In the genomic region with DNA sequence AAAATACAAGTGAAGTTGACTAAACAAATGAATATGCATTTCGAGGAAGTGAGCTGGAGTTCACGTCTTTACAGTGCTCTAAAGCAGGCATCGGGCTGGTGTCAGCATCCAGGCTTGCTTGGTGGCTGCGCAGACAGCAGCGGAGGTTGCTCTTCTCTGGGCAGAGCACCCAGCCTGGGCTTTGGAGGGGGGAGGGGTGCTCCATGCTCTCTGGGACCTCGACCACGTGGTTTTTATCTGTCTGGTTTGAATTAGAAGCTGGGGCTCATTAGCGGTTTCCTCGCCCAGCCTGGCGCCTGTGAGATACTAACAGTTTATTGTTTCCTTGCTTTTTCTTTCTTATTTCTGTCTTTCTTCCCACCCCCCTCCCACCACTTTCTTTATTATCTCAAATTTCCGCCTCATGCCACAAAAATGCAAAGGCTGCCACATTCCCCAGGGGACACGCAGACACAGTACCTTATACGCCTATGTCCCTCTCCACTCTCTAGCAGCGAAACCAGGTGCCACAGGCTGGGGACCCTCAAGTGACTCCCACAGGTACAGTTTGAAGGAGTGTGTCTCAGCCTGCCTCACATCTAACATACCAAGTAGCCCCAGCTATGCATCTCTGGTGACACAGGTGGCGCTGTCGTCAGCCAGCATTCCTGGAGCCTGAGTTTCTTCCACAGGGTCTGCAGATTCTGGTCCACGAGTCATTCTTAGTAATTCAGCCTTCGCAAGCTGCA, we compare ENCODE assay signal across 11 mouse cellular contexts. TPM values are rescaled to one million over a fixed set of nuclear protein-coding genes. Genes with fewer than 3 reads are reported as not detected.
DNase-seq lines count a peak whose midpoint lies in the region; ATAC-seq and TF ChIP-seq lines count a peak whose summit lies in the region.
"Had no signal": no experiment of that assay in that cellular context is flagged by ENCODE, and none has a peak within 500 bp of the region (broad histone marks: within the 10 kb centered on the region; RNA-seq: fewer than 3 reads in every experiment).

No protein-coding gene starts in this region.

- H3K36me3 ChIP-seq in intestine, postnatal 0 days (ENCODE audit: control insufficient read depth, insufficient read depth) = no peaks in the 10 kb centered on the region
- no peaks in the 10 kb centered on the region for H3K36me3 ChIP-seq in intestine, embryonic 16.5 days (ENCODE audit: control insufficient read depth, insufficient read depth, low read length)
- H3K36me3 ChIP-seq in limb, embryonic 13.5 days = no peaks in the 10 kb centered on the region
- H3K36me3 ChIP-seq: hindbrain, embryonic 15.5 days had no signal

- TF ChIP-seq CTCF in intestine, postnatal 0 days (IDR thresholded peaks at IDR 0.05; ENCODE audit: low read depth) = peak; percentile 48

- H3K27me3 ChIP-seq in intestine, postnatal 0 days (replicated peaks; ENCODE audit: control insufficient read depth, insufficient read depth, low read length) = no peaks in the 10 kb centered on the region
- no peaks in the 10 kb centered on the region for H3K27me3 ChIP-seq in intestine, embryonic 16.5 days (replicated peaks; ENCODE audit: control insufficient read depth, insufficient read depth, low read length)
- peaks cover 21% of the 10 kb centered on the region; the same call in 1 of the 2 replicates for H3K27me3 ChIP-seq in limb, embryonic 13.5 days
- H3K27me3 ChIP-seq: hindbrain, embryonic 15.5 days had no signal

- H3K4me1 ChIP-seq in intestine, postnatal 0 days (replicated peaks; ENCODE audit: control insufficient read depth, insufficient read depth, low read length) = no peaks in the 10 kb centered on the region
- H3K4me1 ChIP-seq in intestine, embryonic 16.5 days (ENCODE audit: control insufficient read depth, insufficient read depth, low read length) = 0 out of 2 replicates have a peak, but pooled peaks cover 4% of the 10 kb centered on the region
- H3K4me1 ChIP-seq in limb, embryonic 13.5 days = peaks cover 21% of the 10 kb centered on the region
- H3K4me1 ChIP-seq: hindbrain, embryonic 15.5 days had no signal

- no peaks in the 10 kb centered on the region for H3K9me3 ChIP-seq in intestine, postnatal 0 days (ENCODE audit: control insufficient read depth)
- H3K9me3 ChIP-seq in intestine, embryonic 16.5 days (ENCODE audit: control insufficient read depth, low read length) = no peaks in the 10 kb centered on the region
- no peaks in the 10 kb centered on the region for H3K9me3 ChIP-seq in limb, embryonic 13.5 days
- H3K9me3 ChIP-seq: hindbrain, embryonic 15.5 days had no signal

- DNase-seq in 3T3-L1 (ENCODE audit: low read depth, low spot score) = peak; percentile 79
- peak; percentile 59 for DNase-seq in brain, adult 2 months (ENCODE audit: low read depth, low spot score)
- no peak for DNase-seq in thymus, postnatal 14 days
- no peak for DNase-seq in B cell, adult 2 months
- no peak for DNase-seq in urinary bladder, postnatal 36 days (ENCODE audit: low spot score in 2 of 2)
- DNase-seq: midbrain, embryonic 14.5 days had no signal

- H3K27ac ChIP-seq in intestine, postnatal 0 days (ENCODE audit: low read depth, low read length) = no peak overlapping the region
- no peak overlapping the region for H3K27ac ChIP-seq in intestine, embryonic 16.5 days (ENCODE audit: low read length)
- H3K27ac ChIP-seq in limb, embryonic 13.5 days = peak overlapping the region; percentile 33; the same call in 1 of the 2 replicates
- H3K27ac ChIP-seq: hindbrain, embryonic 15.5 days had no signal

- H3K4me3 ChIP-seq in intestine, postnatal 0 days (ENCODE audit: low read depth, low read length) = no peak overlapping the region
- H3K4me3 ChIP-seq in intestine, embryonic 16.5 days (ENCODE audit: low read length) = no peak overlapping the region
- no peak overlapping the region for H3K4me3 ChIP-seq in limb, embryonic 13.5 days
- H3K4me3 ChIP-seq: hindbrain, embryonic 15.5 days had no signal

- H3K4me2 ChIP-seq in intestine, postnatal 0 days (replicated peaks; ENCODE audit: low read depth) = no peak overlapping the region
- no peak overlapping the region for H3K4me2 ChIP-seq in intestine, embryonic 16.5 days (ENCODE audit: low read depth, low read length)
- peak overlapping the region; percentile 45 for H3K4me2 ChIP-seq in limb, embryonic 13.5 days (replicated peaks)
- H3K4me2 ChIP-seq: hindbrain, embryonic 15.5 days had no signal

- H3K9ac ChIP-seq in intestine, postnatal 0 days (ENCODE audit: low read depth, low read length) = no peak overlapping the region
- H3K9ac ChIP-seq in intestine, embryonic 16.5 days (ENCODE audit: low read depth, low read length) = no peak overlapping the region
- H3K9ac ChIP-seq in limb, embryonic 13.5 days = no peak overlapping the region; the same call in 1 of the 2 replicates
- H3K9ac ChIP-seq: hindbrain, embryonic 15.5 days had no signal

- ATAC-seq in intestine, postnatal 0 days = no peak
- no peak for ATAC-seq in intestine, embryonic 16.5 days
- peak; percentile 44; the same call in 1 of the 2 replicates for ATAC-seq in limb, embryonic 13.5 days (ENCODE audit: low FRiP score, low read depth)
- ATAC-seq: forebrain, embryonic 16.5 days had no signal

- WGBS in intestine, postnatal 0 days = 37% methylated on average over 18 of the region's 18 CpGs
- 37% methylated on average over 18 of the region's 18 CpGs for WGBS in intestine, embryonic 16.5 days
- WGBS in limb, embryonic 13.5 days = 15% methylated on average over 18 of the region's 18 CpGs

RNA-seq across cellular contexts. Expression of a gene that starts 36.6 kb away (rescaled TPM):
- 0.85 and 1.4 TPM in 2 replicates for polyA plus RNA-seq in intestine, postnatal 0 days (2015; fragmentation: Nextera tagmentation; extraction: Ambion mirVana)
- 3.0 and 3.1 TPM in 2 replicates for polyA plus RNA-seq in intestine, embryonic 16.5 days (2015; fragmentation: Nextera tagmentation; extraction: Ambion mirVana)
- polyA plus RNA-seq in limb, embryonic 13.5 days (2015; fragmentation: Nextera tagmentation; extraction: Ambion mirVana) = 3.9 and 5.0 TPM in 2 replicates

Comparison
In these comparisons a context has a peak if more than half of its experiments do, and no peak if none do; other contexts are left out.
1. DNase-seq: peak in 3T3-L1 (single experiment) and brain, adult 2 months (single experiment); none in thymus, postnatal 14 days (single experiment), B cell, adult 2 months (0 of 2) and urinary bladder, postnatal 36 days (0 of 2).